Mouse (Mus musculus) brain, adult 2 months (tissue): ENCODE results near the gene Phldb3.

ENCODE experiments used
- DNase-seq: peaks from one replicate; pipeline ENCODE4 v3.0.0; 2011; ENCODE audit warnings: low read depth, low spot score

The Phldb3 gene

GRCm38 (mm10) chr7:24610144-24610878 is at the start of gene Phldb3:
Phldb3 (plus strand) TSS chr7:24610763.
- DNase-seq: no peak

DNA sequence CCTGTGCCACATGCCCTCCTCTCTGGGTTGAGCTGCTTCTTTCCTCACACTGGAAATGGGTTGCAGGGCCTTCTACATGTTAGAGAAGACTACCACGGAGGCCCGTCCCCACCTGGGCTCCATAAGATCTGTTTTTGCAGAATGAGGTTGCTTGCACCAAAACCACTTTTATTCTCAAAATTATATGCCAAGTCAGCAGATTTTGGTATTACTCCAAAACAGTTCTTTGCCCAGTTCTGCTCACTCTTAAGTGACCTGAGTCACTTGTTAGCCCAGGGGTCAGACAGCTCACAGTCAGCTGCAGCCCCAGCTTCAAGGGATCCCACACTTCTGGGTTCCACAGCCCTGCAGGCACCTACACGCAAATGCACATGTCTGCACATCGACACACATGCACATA is 49.1 kb upstream of the Phldb3 start:
- no peak for DNase-seq

DNA sequence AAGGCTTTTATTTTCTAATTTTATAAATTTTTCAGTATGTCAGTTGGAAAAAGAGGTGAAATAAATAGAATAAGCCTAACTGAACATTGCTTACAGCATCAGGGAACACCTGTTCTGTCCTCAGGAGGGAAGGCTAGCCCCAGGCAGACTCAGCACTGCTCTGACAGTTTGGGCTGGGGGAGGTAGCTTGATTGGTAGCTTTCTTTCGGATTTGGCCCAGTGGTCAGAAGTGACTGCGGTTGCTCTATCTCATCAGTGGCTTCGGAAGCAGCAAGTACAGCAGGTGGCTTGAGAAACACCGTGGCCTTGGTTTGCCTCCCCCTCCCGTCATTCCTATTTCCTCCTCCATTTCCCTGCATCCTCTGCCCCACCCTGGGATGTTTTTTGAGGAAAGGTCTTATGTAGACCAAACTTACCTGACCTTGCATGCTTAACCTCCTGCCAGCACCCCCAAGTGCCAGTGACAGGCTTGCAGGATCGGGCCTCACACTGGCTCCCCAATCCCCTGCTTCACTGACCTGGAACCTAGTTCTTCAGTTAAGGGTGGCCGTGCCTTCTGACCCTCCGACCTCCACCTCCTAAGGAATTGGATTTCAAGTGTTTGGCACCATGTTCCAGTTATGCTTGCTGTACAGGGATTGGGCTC is 47.2 kb upstream of the Phldb3 start:
- DNase-seq: no peak

DNA sequence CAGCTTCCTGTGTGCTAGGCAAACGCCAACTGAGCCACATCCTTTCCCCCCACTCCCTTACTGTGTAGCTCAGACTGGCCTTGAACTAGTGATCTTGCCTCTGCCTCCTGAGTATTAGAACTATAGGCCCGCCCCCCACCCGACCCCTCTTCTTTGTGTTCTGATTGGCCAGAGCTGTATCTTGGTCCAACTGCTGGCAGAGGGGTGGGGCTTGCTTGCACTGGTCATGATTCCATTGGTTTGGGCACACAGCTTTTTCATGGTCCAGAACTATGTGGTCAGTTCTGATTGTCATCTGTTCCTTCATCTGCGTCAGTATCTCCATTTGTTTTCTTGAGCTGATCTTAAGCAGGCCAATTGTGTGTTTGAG is 46.7 kb upstream of the Phldb3 start:
- DNase-seq: no peak

GRCm38 (mm10) chr7:24564607-24565265 is 45.8 kb upstream of the Phldb3 start:
- DNase-seq: peak; percentile 72

DNA sequence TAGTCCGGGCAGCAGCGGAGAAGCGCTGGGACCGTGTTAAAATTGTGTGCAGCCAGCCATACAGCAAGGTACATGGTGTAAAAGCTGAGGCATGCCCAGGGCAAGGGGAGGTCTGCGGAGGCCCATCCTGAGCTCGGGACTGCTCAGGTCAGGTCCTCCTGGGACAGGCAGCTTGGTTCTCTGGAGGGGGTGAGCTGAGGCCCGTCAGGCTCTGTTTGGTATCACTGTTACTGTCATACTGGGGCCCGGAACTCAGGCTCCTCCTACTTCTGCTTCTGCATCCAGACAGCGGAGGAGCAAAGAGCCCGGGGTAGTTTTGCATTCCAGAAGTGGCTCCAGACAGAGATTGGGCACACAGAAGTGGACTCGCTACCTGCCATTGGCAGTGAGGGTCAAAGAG is 44.9 kb upstream of the Phldb3 start:
- no peak for DNase-seq

DNA sequence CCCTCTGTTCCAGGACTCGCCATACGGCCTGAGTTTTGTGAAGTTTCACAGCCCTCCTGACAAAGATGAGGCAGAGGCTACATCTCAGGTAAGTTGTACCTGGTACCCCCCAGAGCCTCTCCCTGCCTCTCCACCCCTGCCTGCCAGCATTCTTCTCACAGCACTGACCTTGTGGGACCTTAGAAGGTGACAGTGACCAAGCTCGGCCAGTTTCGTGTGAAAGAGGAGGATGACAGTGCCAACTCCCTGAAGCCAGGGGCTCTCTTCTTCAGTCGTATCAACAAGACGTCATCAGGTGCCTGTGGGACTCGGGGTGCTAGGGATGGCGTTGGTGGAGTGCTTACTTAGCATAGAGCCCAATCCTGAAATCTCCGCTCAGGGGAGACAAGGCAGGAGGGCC is 44.4 kb upstream of the Phldb3 start:
- DNase-seq: no peak

DNA sequence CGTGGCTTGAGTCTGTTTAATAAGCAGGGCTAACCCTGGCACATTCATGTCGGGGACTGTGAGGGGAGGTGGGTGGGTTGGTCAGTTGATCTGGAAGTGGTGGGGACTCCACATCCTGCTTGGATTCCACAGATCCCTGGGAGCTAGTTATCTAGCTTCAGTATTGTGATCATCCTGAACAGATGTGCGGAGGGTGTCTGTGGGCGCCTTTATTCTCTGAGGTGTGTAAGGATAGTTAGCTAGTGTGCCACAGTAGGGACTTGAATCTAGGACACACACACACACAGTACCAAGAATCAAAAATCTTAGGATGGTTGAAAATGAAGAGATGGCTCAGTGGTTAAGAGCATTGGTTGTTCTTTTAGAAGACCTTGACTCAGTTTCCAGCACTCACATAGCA is 42.1 kb upstream of the Phldb3 start:
- peak; percentile 28 for DNase-seq

DNA sequence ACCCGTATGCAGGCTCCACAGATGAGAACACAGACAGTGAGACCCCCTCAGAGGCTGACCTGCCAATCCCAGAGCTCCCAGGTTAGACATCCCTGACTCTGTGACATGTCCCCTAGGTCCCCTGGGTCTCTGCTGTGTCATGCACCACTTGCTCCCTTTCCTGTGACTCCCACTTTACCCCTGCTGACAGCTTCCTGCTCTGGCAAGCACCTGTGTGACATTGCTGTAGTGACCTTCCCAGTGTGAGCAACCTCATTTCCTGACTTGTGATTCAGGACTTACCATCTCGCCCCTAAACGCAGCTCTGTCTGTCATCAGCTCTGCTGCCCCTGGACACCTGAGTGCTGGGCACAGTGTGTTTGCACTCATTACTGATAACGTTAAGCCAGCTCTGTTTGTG is 39.5 kb upstream of the Phldb3 start:
- DNase-seq: no peak

- no peak for DNase-seq
These were observed 38.1 kb upstream of the Phldb3 start for GRCm38 (mm10) chr7:24572455-24572854.

DNA sequence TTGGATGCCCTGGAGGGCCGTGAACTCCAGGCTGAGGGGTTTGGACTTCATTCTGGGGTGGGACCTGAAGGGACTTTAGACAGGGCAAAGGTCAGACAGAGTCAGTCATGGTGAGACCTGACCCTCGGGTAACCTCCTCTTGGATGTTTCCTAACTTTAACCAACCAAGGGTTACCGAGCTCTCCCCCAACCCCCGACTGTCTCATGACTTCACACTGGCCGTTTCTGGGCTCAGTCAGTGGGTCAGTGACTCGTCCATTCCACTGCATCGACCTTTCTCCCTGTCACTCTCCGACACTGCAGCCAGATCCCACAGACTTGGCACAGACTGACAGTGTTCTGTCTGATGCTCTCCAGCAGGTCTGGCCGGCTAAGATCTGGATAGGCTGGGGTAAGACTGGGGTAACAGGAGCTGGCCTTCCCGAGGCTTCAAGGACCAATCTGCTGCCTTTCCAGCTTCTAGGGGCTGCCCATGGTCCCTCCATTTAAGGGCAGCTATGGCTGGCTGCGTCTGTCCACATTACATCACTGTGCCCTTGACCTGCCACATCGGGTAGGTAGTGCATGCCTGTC is 36.3 kb upstream of the Phldb3 start:
- DNase-seq: no peak

DNA sequence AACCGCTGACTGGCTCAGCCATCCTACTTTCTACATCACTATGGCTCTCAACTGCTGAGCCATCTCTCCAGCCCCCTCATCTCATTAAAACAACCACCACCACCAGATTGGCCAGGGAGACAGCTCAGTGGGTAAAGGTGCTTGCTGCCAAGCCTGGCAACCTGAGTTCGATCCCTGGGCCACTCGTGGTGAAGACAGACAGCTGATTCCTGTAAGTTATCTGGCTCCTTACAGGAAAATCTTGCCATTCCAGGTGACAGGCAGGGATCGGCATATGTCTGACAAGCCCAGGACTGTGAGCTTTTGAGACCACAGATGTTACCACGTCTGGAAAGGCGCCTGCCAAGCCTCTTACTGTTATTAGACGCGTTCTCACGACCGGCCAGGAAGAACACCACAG is 32.8 kb upstream of the Phldb3 start:
- DNase-seq: no peak

GRCm38 (mm10) chr7:24584876-24585275 is 25.7 kb upstream of the Phldb3 start:
- no peak for DNase-seq

DNA sequence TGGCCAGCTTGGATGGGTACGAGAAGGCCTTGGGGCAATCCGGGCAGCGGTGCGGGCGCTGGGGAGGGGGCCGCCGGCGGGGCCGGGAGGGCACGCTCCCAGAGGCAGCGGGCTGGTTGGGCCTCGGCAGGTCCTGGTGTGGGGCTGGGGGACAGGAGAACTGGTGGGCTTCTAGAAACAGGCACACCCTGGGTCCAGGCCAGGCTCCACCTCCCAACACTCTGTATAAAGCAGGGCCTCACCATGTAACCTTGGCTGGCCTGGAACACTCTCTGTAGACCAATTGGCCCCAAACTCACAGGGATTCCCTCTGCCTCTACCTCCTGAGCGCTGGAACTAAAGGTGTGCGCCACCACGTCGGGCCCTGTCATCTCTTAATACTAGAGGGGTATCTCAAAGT is 24.6 kb upstream of the Phldb3 start:
- DNase-seq: no peak

- DNase-seq: peak; percentile 39
These were observed 23.7 kb upstream of the Phldb3 start for GRCm38 (mm10) chr7:24586828-24587227.

DNA sequence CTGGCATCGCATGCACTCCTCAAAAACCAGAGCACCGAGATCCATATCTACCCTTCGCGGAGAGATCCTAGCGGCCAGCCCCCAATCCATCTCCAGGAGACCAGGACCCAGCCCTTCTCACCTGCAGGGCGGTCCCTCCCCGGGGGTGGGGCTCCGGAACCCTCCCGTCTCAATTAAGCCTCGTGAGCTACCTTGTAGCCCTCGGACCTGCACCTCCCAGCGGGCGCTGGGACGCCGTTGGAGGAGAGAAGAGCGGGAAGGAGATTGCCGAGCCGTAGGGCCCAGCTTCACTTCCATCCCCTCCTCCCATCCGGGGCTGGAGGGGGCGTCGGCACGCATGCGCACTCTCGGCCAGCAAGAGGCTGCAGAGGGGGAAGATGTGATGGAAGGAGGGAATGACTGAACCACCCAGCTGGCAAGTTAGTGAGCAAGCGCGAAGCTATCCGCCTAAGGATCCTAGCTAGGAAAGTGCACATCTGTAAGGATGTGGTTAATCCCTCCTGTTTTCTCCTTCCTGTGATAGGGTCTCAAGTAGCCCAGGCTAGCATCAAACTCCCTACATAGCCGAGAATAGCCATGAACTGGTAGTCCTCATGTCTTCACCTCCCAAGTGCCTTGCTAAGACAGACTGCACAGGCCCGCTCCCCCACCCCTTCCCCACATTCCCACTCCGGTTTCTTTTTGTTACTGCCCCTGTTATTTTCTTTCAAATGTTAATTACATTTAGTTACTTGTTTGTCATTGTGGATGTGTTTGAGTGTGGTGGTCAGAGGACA is 23.0 kb upstream of the Phldb3 start, which contains the start of the genes Ethe1 and Zfp575:
Gene Ethe1, plus strand, starts transcription at position 214 of the 776 bp plus-strand sequence.
Gene Zfp575, minus strand, starts transcription at position 312 of the 776 bp plus-strand sequence.
- peak; percentile 89 for DNase-seq

GRCm38 (mm10) chr7:24588336-24588735 is 22.2 kb upstream of the Phldb3 start:
- DNase-seq: no peak

GRCm38 (mm10) chr7:24591735-24592134 is 18.8 kb upstream of the Phldb3 start:
- peak; percentile 22 for DNase-seq

DNA sequence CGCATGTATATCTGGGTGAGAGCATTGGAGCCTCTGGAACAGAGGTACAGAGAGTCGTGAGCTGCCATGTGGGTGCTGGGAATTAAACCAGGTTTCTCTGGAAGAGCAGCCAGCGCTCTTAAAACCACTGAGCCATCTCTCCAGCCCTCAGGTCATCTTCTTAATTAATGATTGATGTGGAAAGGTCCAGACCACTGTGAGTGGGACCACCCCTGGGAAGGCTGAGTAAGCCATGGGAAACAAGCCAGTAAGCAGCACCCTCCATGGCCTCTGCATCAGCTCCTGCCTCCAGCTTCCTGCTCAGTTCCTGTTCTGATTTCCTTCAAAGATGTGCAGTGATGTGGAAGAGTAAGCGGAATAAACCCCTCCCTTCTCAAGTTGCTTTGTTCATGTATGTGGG is 18.4 kb upstream of the Phldb3 start:
- no peak for DNase-seq

DNA sequence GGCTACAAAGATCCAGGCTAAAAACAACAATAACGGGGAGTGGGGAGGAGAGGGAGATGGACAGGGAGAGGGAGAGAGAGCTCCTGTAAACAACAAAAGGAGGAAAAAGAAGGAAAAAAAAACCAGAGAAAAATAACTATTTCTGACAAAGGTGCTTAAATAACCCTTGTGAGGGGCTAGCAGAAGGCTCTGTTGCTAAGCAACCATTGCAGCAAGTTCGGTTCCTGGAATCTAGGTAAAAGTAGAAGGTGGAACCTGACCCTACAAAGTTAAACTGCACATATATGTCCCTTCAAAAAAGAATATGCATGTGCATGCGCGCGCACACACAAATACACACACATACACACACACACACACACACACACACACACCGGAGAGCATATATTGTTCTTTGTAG is 17.8 kb upstream of the Phldb3 start:
- peak; percentile 25 for DNase-seq

DNA sequence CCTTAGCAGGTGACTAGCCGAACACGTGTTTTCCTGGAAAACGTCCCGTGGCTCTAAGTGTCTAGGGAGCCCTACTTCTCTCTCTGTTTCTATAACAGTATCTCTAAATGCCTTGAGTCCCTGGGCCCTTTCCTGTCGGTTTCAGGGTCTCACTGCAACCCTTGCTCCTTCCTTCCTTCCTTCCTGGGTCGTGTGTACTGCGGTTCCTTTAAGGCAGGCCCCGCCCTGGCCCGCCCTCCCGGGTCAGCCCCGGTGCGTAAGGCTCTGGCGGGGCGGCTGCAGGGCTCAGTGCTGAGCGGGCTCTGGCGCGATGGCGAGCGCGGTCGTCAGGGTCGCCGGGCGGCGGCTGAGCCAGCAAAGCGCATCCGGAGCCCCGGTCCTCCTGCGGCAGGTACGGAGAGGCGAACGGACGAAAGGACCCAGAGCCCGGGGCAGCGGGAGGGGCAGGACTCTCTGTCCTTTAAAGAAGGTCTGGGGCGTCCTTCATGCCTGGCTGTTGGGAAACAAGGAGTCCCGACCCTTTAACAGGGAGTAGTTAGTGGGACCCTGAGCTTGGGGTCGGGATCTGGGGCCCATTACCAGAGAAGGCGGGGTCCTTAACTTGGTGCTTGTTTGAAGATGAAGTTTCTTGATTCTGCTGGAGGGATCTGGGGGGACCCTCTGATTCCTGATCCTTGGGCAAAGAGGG is 16.8 kb upstream of the Phldb3 start:
- peak; percentile 83 for DNase-seq
